Mouse (Mus musculus): ENCODE data around the gene Ercc2. TPM values are rescaled to one million over a fixed set of nuclear protein-coding genes. Genes with fewer than 3 reads are reported as not detected.

Gene Ercc2
- polyA plus RNA-seq, 1 experiment from 2014 or later, result 22.2 TPM

DNA sequence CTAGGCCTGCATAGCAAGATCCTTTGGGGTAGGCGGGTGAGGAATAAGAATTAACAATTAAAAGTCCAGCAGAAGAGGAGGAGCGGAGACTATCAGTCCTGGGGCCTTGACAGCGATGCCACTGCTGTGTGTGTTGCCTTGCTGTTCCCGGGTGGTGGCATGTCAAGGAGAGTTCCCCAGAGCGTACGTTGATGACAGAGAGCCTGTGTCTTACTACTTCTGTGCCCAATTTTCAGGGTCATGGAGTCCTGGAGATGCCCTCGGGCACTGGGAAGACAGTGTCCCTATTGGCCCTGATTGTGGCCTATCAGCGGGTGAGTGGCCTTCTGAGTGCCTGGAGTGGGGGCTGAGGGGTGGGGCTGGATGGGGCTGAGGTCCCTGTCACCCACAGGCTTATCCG lies 1.9 kb downstream of the Ercc2 start:
- Histone ChIP-seq H3K27me3 (replicated peaks) (no peaks in the 10 kb centered on the region), H3K36me3 (peaks cover 46% of the 10 kb centered on the region), H3K9me3 (replicated peaks) (no peaks in the 10 kb centered on the region), H3K4me3 (replicated peaks) (no peak overlapping the region), H3K9ac (replicated peaks) (no peak overlapping the region), H3K4me1 (peaks cover 26% of the 10 kb centered on the region), H3K27ac (replicated peaks) (no peak overlapping the region), H3K4me2 (no peak overlapping the region; the same call in 1 of the 2 replicates)
- 86% methylated on average over 9 of the region's 9 CpGs for WGBS
- no peak for ATAC-seq (ENCODE audit: low FRiP score)

- Histone ChIP-seq H3K4me1 (peaks cover 12% of the 10 kb centered on the region), H3K27me3 (replicated peaks) (no peaks in the 10 kb centered on the region), H3K9me3 (replicated peaks) (no peaks in the 10 kb centered on the region), H3K9ac (replicated peaks) (no peak overlapping the region), H3K4me3 (replicated peaks) (no peak overlapping the region), H3K4me2 (no peak overlapping the region), H3K27ac (replicated peaks) (no peak overlapping the region), H3K36me3 (peaks cover 93% of the 10 kb centered on the region)
- ATAC-seq (ENCODE audit: low FRiP score), result no peak
- WGBS, result 58% methylated on average over 10 of the region's 10 CpGs
These were observed 7.0 kb downstream of the Ercc2 start for GRCm38 (mm10) chr7:19388699-19389413.

DNA sequence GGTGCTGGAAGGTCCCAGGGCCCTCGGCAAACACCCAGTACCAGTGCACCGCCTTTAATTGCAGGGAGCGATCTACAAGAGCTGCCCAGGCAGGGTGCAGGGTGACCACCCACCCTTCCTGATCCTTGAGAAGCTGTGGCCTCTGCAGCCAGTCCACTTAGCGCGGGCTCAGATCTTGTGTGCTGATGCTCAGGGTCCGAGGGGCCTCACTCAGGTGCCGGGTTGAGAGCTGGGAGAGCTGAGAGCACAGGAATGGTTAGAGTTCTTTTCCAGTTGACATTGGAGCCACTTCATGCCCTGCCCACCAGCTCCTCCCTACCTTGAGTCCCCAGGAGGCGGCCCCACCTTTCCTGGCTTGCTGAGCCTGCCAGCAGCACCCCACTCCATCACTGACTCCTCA lies 12.7 kb downstream of the Ercc2 start:
- no peak overlapping the region for H3K9ac ChIP-seq (replicated peaks)
- H3K36me3 ChIP-seq, result peaks cover 60% of the 10 kb centered on the region
- H3K9me3 ChIP-seq (replicated peaks), result no peaks in the 10 kb centered on the region
- no peak overlapping the region for H3K27ac ChIP-seq (replicated peaks)
- H3K4me3 ChIP-seq (replicated peaks), result no peak overlapping the region
- peaks cover 1% of the 10 kb centered on the region; the same call in 1 of the 2 replicates for H3K4me1 ChIP-seq
- WGBS, result 93% methylated on average over 8 of the region's 8 CpGs
- H3K27me3 ChIP-seq (replicated peaks), result peaks cover 4% of the 10 kb centered on the region
- no peak for ATAC-seq (ENCODE audit: low FRiP score)
- H3K4me2 ChIP-seq, result no peak overlapping the region

- no peak for ATAC-seq (ENCODE audit: low FRiP score)
- no peak overlapping the region for H3K27ac ChIP-seq (replicated peaks)
- H3K4me2 ChIP-seq, result peak overlapping the region; percentile 52
- peaks cover 16% of the 10 kb centered on the region for H3K4me1 ChIP-seq
- no peak overlapping the region for H3K9ac ChIP-seq (replicated peaks)
- peaks cover 8% of the 10 kb centered on the region for H3K36me3 ChIP-seq
- H3K9me3 ChIP-seq (replicated peaks), result 0 out of 2 replicates have a peak, but pooled peaks cover 2% of the 10 kb centered on the region
- WGBS, result 2% methylated on average over 27 of the region's 27 CpGs
- H3K27me3 ChIP-seq (replicated peaks), result peaks cover 50% of the 10 kb centered on the region
- H3K4me3 ChIP-seq (replicated peaks), result peak overlapping the region; percentile 20
These were observed 17.9 kb downstream of the Ercc2 start for GRCm38 (mm10) chr7:19399496-19400280.

DNA sequence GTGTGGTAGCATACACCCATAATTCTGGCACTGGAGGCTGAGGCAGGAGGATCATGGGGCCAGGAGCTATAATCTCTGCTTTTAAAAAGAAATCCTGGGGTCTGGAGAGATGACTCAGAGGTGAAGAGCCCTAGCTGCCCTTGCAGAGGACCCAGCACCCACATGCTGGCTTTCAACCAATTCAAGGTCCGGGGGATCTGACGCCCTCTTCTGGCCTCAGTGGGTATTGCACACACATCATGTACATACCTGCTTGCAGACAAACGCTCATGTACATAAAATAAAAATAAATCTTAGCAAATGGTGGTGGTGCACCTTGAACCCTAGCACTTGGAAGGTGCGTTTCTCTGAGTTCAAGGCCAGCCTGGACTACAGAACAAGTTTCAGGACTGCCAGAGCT lies 19.1 kb downstream of the Ercc2 start:
- Histone ChIP-seq H3K4me1 (peaks cover 18% of the 10 kb centered on the region), H3K27ac (replicated peaks) (no peak overlapping the region), H3K9ac (replicated peaks) (no peak overlapping the region), H3K4me3 (replicated peaks) (no peak overlapping the region), H3K27me3 (replicated peaks) (peaks cover 61% of the 10 kb centered on the region), H3K9me3 (replicated peaks) (0 out of 2 replicates have a peak, but pooled peaks cover 2% of the 10 kb centered on the region), H3K4me2 (no peak overlapping the region), H3K36me3 (no peaks in the 10 kb centered on the region)
- WGBS, result 80% methylated on average over 4 of the region's 4 CpGs
- no peak for ATAC-seq (ENCODE audit: low FRiP score)

- H3K4me3 ChIP-seq (replicated peaks), result no peak overlapping the region
- H3K9ac ChIP-seq (replicated peaks), result no peak overlapping the region
- 0 out of 2 replicates have a peak, but pooled peaks cover 2% of the 10 kb centered on the region for H3K9me3 ChIP-seq (replicated peaks)
- 71% methylated on average over 9 of the region's 9 CpGs for WGBS
- H3K4me1 ChIP-seq, result peaks cover 18% of the 10 kb centered on the region
- H3K27ac ChIP-seq (replicated peaks), result no peak overlapping the region
- H3K4me2 ChIP-seq, result no peak overlapping the region
- no peaks in the 10 kb centered on the region for H3K36me3 ChIP-seq
- H3K27me3 ChIP-seq (replicated peaks), result peaks cover 61% of the 10 kb centered on the region
- ATAC-seq (ENCODE audit: low FRiP score), result no peak
These were observed 20.8 kb downstream of the Ercc2 start for GRCm38 (mm10) chr7:19402535-19403112.

DNA sequence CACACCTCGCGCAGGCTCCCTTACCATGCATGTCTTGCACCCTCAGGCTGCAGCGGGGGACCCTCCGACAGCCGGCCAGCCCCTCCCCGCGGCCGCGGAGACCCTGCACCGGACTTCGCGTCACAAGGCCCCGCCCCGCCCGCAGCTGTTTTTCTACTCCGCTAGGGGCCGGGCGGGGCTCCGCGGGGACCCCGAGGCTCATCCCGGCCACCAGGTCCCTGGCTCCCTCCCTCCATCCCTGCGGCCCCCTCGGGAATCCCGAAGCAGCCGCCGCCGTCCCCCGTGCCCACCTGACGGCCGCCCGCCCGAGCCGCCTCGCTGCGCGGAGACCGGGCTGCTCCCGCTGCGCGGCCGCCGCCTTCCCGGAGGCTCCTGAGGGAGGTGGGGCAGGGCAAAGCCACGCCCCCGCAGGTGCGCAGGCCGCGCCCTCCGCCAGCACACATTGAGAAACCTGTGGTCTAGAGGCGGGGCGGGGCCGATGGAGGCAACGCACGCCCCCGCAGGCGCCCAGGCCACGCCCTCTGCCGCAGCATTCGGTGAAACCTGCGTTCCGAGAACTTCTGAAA lies 22.0 kb downstream of the Ercc2 start, which contains the start of gene Klc3:
TSS of gene Klc3 (minus strand) at position 374 of the 566 bp plus-strand sequence.
- Histone ChIP-seq H3K4me2 (peak within 1 kb of the TSS; percentile 95), H3K36me3 (no peaks in the 10 kb centered on the region), H3K27me3 (replicated peaks) (peaks cover 61% of the 10 kb centered on the region), H3K4me3 (replicated peaks) (peak within 1 kb of the TSS; percentile 49), H3K9ac (replicated peaks) (peak within 1 kb of the TSS; percentile 40), H3K4me1 (peaks cover 18% of the 10 kb centered on the region), H3K9me3 (replicated peaks) (0 out of 2 replicates have a peak, but pooled peaks cover 2% of the 10 kb centered on the region), H3K27ac (replicated peaks) (no peak within 1 kb of the TSS)
- no peak for ATAC-seq (ENCODE audit: low FRiP score)
- under 1% methylated on average over 62 of the region's 62 CpGs for WGBS

DNA sequence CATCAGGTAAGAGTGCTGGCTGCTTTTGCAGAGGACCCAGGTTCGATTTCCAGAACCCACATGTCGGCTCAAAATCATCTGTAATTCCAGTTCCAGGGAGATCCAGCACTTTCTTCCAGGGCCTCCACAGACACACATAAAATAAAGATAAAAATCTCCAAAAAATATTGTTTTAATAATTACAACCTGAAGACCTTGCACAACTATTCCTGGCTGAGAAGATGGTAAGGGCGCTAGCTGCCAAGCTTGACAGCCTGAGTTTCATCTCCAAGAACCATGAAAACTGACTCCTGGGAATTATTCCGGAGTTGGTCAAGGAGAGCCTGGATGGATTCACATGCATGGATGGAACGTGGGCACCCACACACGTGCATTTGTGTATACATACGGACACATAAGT lies 22.7 kb downstream of the Ercc2 start, which contains the start of gene Ckm:
TSS of gene Ckm (plus strand) at position 301 of the 400 bp plus-strand sequence.
- H3K27me3 ChIP-seq (replicated peaks), result peaks cover 57% of the 10 kb centered on the region
- peak within 1 kb of the TSS; percentile 95 for H3K4me2 ChIP-seq
- 46% methylated on average over 7 of the region's 7 CpGs for WGBS
- H3K4me1 ChIP-seq, result peaks cover 16% of the 10 kb centered on the region
- 0 out of 2 replicates have a peak, but pooled peaks cover 2% of the 10 kb centered on the region for H3K9me3 ChIP-seq (replicated peaks)
- peak within 1 kb of the TSS; percentile 49 for H3K4me3 ChIP-seq (replicated peaks)
- H3K27ac ChIP-seq (replicated peaks), result no peak within 1 kb of the TSS
- H3K36me3 ChIP-seq, result no peaks in the 10 kb centered on the region
- no peak for ATAC-seq (ENCODE audit: low FRiP score)
- H3K9ac ChIP-seq (replicated peaks), result peak within 1 kb of the TSS; percentile 40

DNA sequence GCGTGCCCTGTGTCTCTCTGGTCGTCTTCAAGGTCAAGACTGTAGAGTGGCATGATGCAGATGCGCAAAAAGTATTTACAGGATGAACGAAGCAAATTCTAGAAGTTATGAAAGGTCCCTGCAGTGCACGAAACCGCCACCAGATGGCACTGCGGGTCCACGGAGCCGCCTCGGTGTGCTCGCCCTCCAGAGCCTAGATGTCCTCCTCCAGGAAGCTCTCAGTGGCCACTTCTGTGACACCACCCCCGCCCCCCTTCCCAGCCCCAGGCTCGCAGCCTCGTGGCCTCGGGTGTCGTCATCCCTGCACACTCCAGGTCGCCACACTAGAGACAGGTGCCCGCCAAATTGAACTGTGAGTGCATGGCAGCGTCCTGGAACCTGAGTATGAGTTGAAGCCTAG lies 23.6 kb downstream of the Ercc2 start:
- no peak overlapping the region for H3K9ac ChIP-seq (replicated peaks)
- peak overlapping the region; percentile 41 for H3K4me2 ChIP-seq
- H3K27me3 ChIP-seq (replicated peaks), result peaks cover 52% of the 10 kb centered on the region
- H3K4me1 ChIP-seq, result peaks cover 11% of the 10 kb centered on the region
- no peak overlapping the region for H3K27ac ChIP-seq (replicated peaks)
- ATAC-seq (ENCODE audit: low FRiP score), result peak; percentile 69; the same call in 1 of the 2 replicates
- 0 out of 2 replicates have a peak overlapping the region, but pooled peaks have one; percentile 3 for H3K4me3 ChIP-seq (replicated peaks)
- 1% methylated on average over 19 of the region's 19 CpGs for WGBS
- no peaks in the 10 kb centered on the region for H3K36me3 ChIP-seq
- 0 out of 2 replicates have a peak, but pooled peaks cover 2% of the 10 kb centered on the region for H3K9me3 ChIP-seq (replicated peaks)

- Histone ChIP-seq H3K36me3 (no peaks in the 10 kb centered on the region), H3K4me3 (replicated peaks) (no peak overlapping the region), H3K27ac (replicated peaks) (no peak overlapping the region), H3K9me3 (replicated peaks) (no peaks in the 10 kb centered on the region), H3K4me2 (no peak overlapping the region), H3K4me1 (0 out of 2 replicates have a peak, but pooled peaks cover 2% of the 10 kb centered on the region), H3K27me3 (replicated peaks) (peaks cover 20% of the 10 kb centered on the region), H3K9ac (replicated peaks) (no peak overlapping the region)
- WGBS, result 64% methylated on average over 6 of the region's 6 CpGs
- no peak for ATAC-seq (ENCODE audit: low FRiP score)
These were observed 27.9 kb downstream of the Ercc2 start for GRCm38 (mm10) chr7:19409753-19410152.

GRCm38 (mm10) chr7:19410766-19411344 lies 29.0 kb downstream of the Ercc2 start:
- no peak for ATAC-seq (ENCODE audit: low FRiP score)
- no peak overlapping the region for H3K4me2 ChIP-seq
- no peaks in the 10 kb centered on the region for H3K4me1 ChIP-seq
- no peaks in the 10 kb centered on the region for H3K36me3 ChIP-seq
- WGBS, result 78% methylated on average over 11 of the region's 11 CpGs
- H3K9me3 ChIP-seq (replicated peaks), result no peaks in the 10 kb centered on the region
- H3K27me3 ChIP-seq (replicated peaks), result peaks cover 12% of the 10 kb centered on the region; the same call in 1 of the 2 replicates
- H3K4me3 ChIP-seq (replicated peaks), result no peak overlapping the region
- H3K27ac ChIP-seq (replicated peaks), result no peak overlapping the region
- no peak overlapping the region for H3K9ac ChIP-seq (replicated peaks)
